Mouse (Mus musculus) heart, postnatal 0 days (tissue): Measurements from ENCODE around the gene Ankrd50. TPM values are rescaled to one million over a fixed set of nuclear protein-coding genes. Genes with fewer than 3 reads are reported as not detected.

ENCODE experiments used
- ATAC-seq: fragments of 200-750 bp; cut with Nextera tagmentation; 2 replicates; pipeline ENCODE4 v1.8.0; 2017; ENCODE audit warnings: low read depth, moderate number of reproducible peaks, moderate library complexity; ENCODE audit not compliant: insufficient read depth
- DNase-seq: peaks from one replicate; pipeline ENCODE4 v3.0.0-alpha.2; 2016; ENCODE audit warnings: low spot score
- H3K27ac ChIP-seq: fragments of 300-500 bp; sonication (generic); 2 replicates; pipeline ENCODE4 v1.5.1; 2014; ENCODE audit warnings: low read depth, mild to moderate bottlenecking
- H3K27me3 ChIP-seq: fragments of 300-500 bp; sonication (generic); 2 replicates; pipeline ENCODE4 v1.6.1; 2014; ENCODE audit warnings: low read length, mixed read lengths; ENCODE audit not compliant: control insufficient read depth, insufficient read depth
- H3K36me3 ChIP-seq: fragments of 300-500 bp; sonication (generic); replicated peaks from 2 replicates; pipeline ENCODE4 v1.6.1; 2014; ENCODE audit warnings: low read length, mixed read lengths; ENCODE audit not compliant: control insufficient read depth, insufficient read depth
- H3K4me1 ChIP-seq: fragments of 300-500 bp; sonication (generic); 2 replicates; pipeline ENCODE4 v1.6.1; 2014; ENCODE audit warnings: antibody characterized with exemption; ENCODE audit not compliant: control insufficient read depth, insufficient read depth
- H3K4me2 ChIP-seq: fragments of 300-500 bp; sonication (generic); 2 replicates; pipeline ENCODE4 v1.6.1; 2014; ENCODE audit warnings: low read depth, mild to moderate bottlenecking, low read length, moderate library complexity
- H3K4me3 ChIP-seq: fragments of 300-500 bp; sonication (generic); 2 replicates; pipeline ENCODE4 v1.5.1; 2014; ENCODE audit warnings: low read depth, low read length
- H3K9ac ChIP-seq: fragments of 300-500 bp; sonication (generic); replicated peaks from 2 replicates; pipeline ENCODE4 v1.6.1; 2014; ENCODE audit warnings: low read depth, low read length, mixed read lengths
- H3K9me3 ChIP-seq: fragments of 300-500 bp; sonication (generic); replicated peaks from 2 replicates; pipeline ENCODE4 v1.6.1; 2016; ENCODE audit warnings: low read length; ENCODE audit not compliant: control insufficient read depth
- CTCF ChIP-seq: IDR thresholded peaks from 2 replicates; pipeline ENCODE4 v1.5.1; 2016; ENCODE audit warnings: antibody characterized with exemption, control low read depth, low read depth
- EP300 ChIP-seq: IDR thresholded peaks from 2 replicates; pipeline ENCODE4 v1.6.1; 2016; ENCODE audit warnings: antibody characterized with exemption, low read depth
- WGBS: fragments of 180-500 bp; shearing (Covaris S2); extraction: QIAGEN DNeasy Blood & Tissue Kit; methylation state at CpG from one replicate; pipeline ENCODE4 v1.1.7; 2014; 5-methylcytosine and 5-hydroxymethylcytosine counted together
- polyA plus RNA-seq: library from polyadenylated mRNA; unstranded; fragments of >200 nt; fragmentation: Nextera tagmentation; extraction: Ambion mirVana; gene quantifications from 2 replicates; pipeline ENCODE4 v1.2.1, GENCODE M21; 2015
- total RNA-seq: library from RNA; depleted of rRNA; stranded (reverse); fragments of >200 nt; gene quantifications from 2 replicates; pipeline ENCODE4 v1.2.3, GENCODE M21; 2014; ENCODE audit warnings: low replicate concordance

The Ankrd50 gene
- total and polyA plus RNA-seq, 2 experiments from 2014 or later, result 10.9 to 85.9 TPM

GRCm38 (mm10) chr3:38423966-38424365 lies 60.7 kb downstream of the Ankrd50 start:
- Histone ChIP-seq H3K27me3 (no peaks in the 10 kb centered on the region), H3K36me3 (no peaks in the 10 kb centered on the region), H3K4me1 (no peaks in the 10 kb centered on the region), H3K27ac (no peak overlapping the region), H3K4me3 (no peak overlapping the region), H3K9me3 (no peaks in the 10 kb centered on the region), H3K4me2 (no peak overlapping the region), H3K9ac (no peak overlapping the region)
- TF ChIP-seq EP300 (no peak), CTCF (no peak)
- WGBS, result 45% methylated on average over 4 of the region's 4 CpGs
- DNase-seq, result no peak
- no peak for ATAC-seq

- ATAC-seq (no peak), DNase-seq (no peak)
- no peak overlapping the region for H3K4me2 ChIP-seq
- H3K36me3 ChIP-seq, result no peaks in the 10 kb centered on the region
- H3K4me1 ChIP-seq, result no peaks in the 10 kb centered on the region
- H3K27ac ChIP-seq, result no peak overlapping the region
- H3K4me3 ChIP-seq, result no peak overlapping the region
- WGBS, result 80% methylated on average over 3 of the region's 3 CpGs
- H3K27me3 ChIP-seq, result no peaks in the 10 kb centered on the region
- no peaks in the 10 kb centered on the region for H3K9me3 ChIP-seq
- TF ChIP-seq CTCF, result no peak
- TF ChIP-seq EP300, result no peak
- no peak overlapping the region for H3K9ac ChIP-seq
Measured at GRCm38 (mm10) chr3:38419896-38420295, 64.7 kb downstream of the Ankrd50 start.

GRCm38 (mm10) chr3:38415292-38415930 lies 69.2 kb downstream of the Ankrd50 start:
- no peak for ATAC-seq
- H3K9me3 ChIP-seq, result no peaks in the 10 kb centered on the region
- H3K27ac ChIP-seq, result no peak overlapping the region
- no peak overlapping the region for H3K4me3 ChIP-seq
- 65% methylated on average over 3 of the region's 3 CpGs for WGBS
- no peaks in the 10 kb centered on the region for H3K27me3 ChIP-seq
- DNase-seq, result no peak
- H3K4me1 ChIP-seq, result no peaks in the 10 kb centered on the region
- H3K4me2 ChIP-seq, result no peak overlapping the region
- TF ChIP-seq EP300 (no peak), CTCF (no peak)
- no peaks in the 10 kb centered on the region for H3K36me3 ChIP-seq
- no peak overlapping the region for H3K9ac ChIP-seq
